Mouse (Mus musculus) adrenal gland, postnatal 4 days (tissue): ENCODE results near the gene Rwdd1. TPM values are rescaled to one million over a fixed set of nuclear protein-coding genes. Genes with fewer than 3 reads are reported as not detected.
"Not testable (repeated sequence)": the region's sequence is repeated elsewhere in the genome, so short reads cannot be mapped to it uniquely, and the experiment has no call there.

ENCODE experiments used
- DNase-seq, 2 experiments: peaks; one replicate each; pipeline ENCODE4 v3.0.0; 2021 to 2022; ENCODE audit warnings: low spot score in 2 of 2, mixed read lengths in 2 of 2
- long read RNA-seq, 2 experiments: library from polyadenylated mRNA; stranded (forward); transcript quantifications; one replicate each; pipeline ENCODE4 v2.0.0; 2021
- total RNA-seq, 2 experiments: library from RNA; stranded (reverse); gene quantifications; 2 replicates each; pipeline ENCODE4 v1.2.3; 2021

Rwdd1 gene
- total RNA-seq = 10 to 100 TPM; 78.5 to 79.1 TPM
- long read RNA-seq, experiment 1, transcript Rwdd1-201 (7 exons, 1,090 nt) = major isoform, 64 of 68 reads
- long read RNA-seq, experiment 1, partial matches to known transcripts = 1 of 68 reads
- long read RNA-seq, experiment 1, other reads (novel, unspliced or antisense) = 3 of 68 reads
- long read RNA-seq, experiment 2, transcript Rwdd1-201 (7 exons, 1,090 nt) = major isoform, 62 of 67 reads
- long read RNA-seq, experiment 2, partial matches to known transcripts = 2 of 67 reads
- long read RNA-seq, experiment 2, other reads (novel, unspliced or antisense) = 3 of 67 reads

- peak; percentile 94 for DNase-seq
These were observed at the start of gene Rwdd1 for GRCm38 (mm10) chr10:34019302-34020075. Gene Rwdd1, minus strand, starts transcription at chr10:34019624.

- no peak for DNase-seq
These were observed 47.2 kb upstream of the Rwdd1 start for GRCm38 (mm10) chr10:34066591-34066990.

GRCm38 (mm10) chr10:34053987-34054386 is 34.6 kb upstream of the Rwdd1 start:
- DNase-seq = no peak

- no peak for DNase-seq
These were observed 24.8 kb upstream of the Rwdd1 start, which contains the start of gene Calhm4 for GRCm38 (mm10) chr10:34044210-34044609. Gene Calhm4, minus strand, starts transcription at chr10:34044310.

GRCm38 (mm10) chr10:34037401-34037800 is 18.0 kb upstream of the Rwdd1 start, which contains the start of gene Trappc3l:
Gene Trappc3l, plus strand, starts transcription at chr10:34037597.
- DNase-seq = no peak

GRCm38 (mm10) chr10:34036587-34036986 is 17.2 kb upstream of the Rwdd1 start:
- DNase-seq = no peak

- peak in 1 of 2 experiments; percentile 36 for DNase-seq
These were observed 14.3 kb upstream of the Rwdd1 start for GRCm38 (mm10) chr10:34033630-34034305.

- no peak for DNase-seq
These were observed 10.9 kb upstream of the Rwdd1 start for GRCm38 (mm10) chr10:34030322-34030721.

- no peak for DNase-seq
These were observed 600 bp downstream of the Rwdd1 start for GRCm38 (mm10) chr10:34018746-34019301.

- DNase-seq = no peak
These were observed 6.2 kb downstream of the Rwdd1 start for GRCm38 (mm10) chr10:34013241-34013640.

- no peak for DNase-seq
These were observed 6.8 kb downstream of the Rwdd1 start for GRCm38 (mm10) chr10:34012581-34012980.

GRCm38 (mm10) chr10:33998397-33998796 is 21.0 kb downstream of the Rwdd1 start:
- no peak for DNase-seq

- not testable (repeated sequence) for DNase-seq
These were observed 22.7 kb downstream of the Rwdd1 start for GRCm38 (mm10) chr10:33996686-33997085.

GRCm38 (mm10) chr10:33986771-33987170 is 32.7 kb downstream of the Rwdd1 start:
- DNase-seq = peak in 1 of 2 experiments; percentile 17

GRCm38 (mm10) chr10:33974781-33975494 is 44.5 kb downstream of the Rwdd1 start:
- DNase-seq = no peak

GRCm38 (mm10) chr10:33952509-33952908 is 66.9 kb downstream of the Rwdd1 start:
- no peak for DNase-seq

- peak; percentile 44 to 73 for DNase-seq
These were observed 68.4 kb downstream of the Rwdd1 start, which contains the start of gene Zup1 for GRCm38 (mm10) chr10:33950803-33951583. Gene Zup1, minus strand, starts transcription at chr10:33951269.
